Mouse (Mus musculus) midbrain, embryonic 11.5 days (tissue): ENCODE results near the gene Slco2b1. TPM values are rescaled to one million over a fixed set of nuclear protein-coding genes. Genes with fewer than 3 reads are reported as not detected.

Experiments
- ATAC-seq: fragments of 200-750 bp; cut with Nextera tagmentation; 2 replicates; pipeline ENCODE4 v1.8.0; 2017; ENCODE audit warnings: moderate TSS enrichment, moderate library complexity; ENCODE audit not compliant: low FRiP score
- DNase-seq: peaks from one replicate; pipeline ENCODE4 v3.0.0; 2015; ENCODE audit warnings: low spot score; ENCODE audit errors: missing footprints
- H3K27ac ChIP-seq: fragments of 300-500 bp; sonication (generic); 2 replicates; pipeline ENCODE4 v1.5.1; 2014; ENCODE audit warnings: low read depth, low read length
- H3K27me3 ChIP-seq: fragments of 300-500 bp; sonication (generic); 2 replicates; pipeline ENCODE4 v1.6.1; 2014; ENCODE audit warnings: mild to moderate bottlenecking, low read length, moderate library complexity, mixed read lengths; ENCODE audit not compliant: control insufficient read depth, insufficient read depth
- H3K36me3 ChIP-seq: fragments of 300-500 bp; sonication (generic); 2 replicates; pipeline ENCODE4 v1.6.1; 2014; ENCODE audit warnings: mild to moderate bottlenecking, low read length, moderate library complexity, mixed read lengths; ENCODE audit not compliant: control insufficient read depth, insufficient read depth
- H3K4me1 ChIP-seq: fragments of 300-500 bp; sonication (generic); 2 replicates; pipeline ENCODE4 v1.6.1; 2014; ENCODE audit warnings: low read length; ENCODE audit not compliant: control insufficient read depth, insufficient read depth
- H3K4me2 ChIP-seq: fragments of 300-500 bp; sonication (generic); 2 replicates; pipeline ENCODE4 v1.6.1; 2014; ENCODE audit warnings: mild to moderate bottlenecking, moderate library complexity
- H3K4me3 ChIP-seq: fragments of 300-500 bp; sonication (generic); 2 replicates; pipeline ENCODE4 v1.5.1; 2014; ENCODE audit warnings: low read depth, low read length
- H3K9ac ChIP-seq: fragments of 300-500 bp; sonication (generic); 2 replicates; pipeline ENCODE4 v1.6.1; 2014; ENCODE audit warnings: low read length
- H3K9me3 ChIP-seq: fragments of 300-500 bp; sonication (generic); 2 replicates; pipeline ENCODE4 v1.6.1; 2016; ENCODE audit warnings: low read length; ENCODE audit not compliant: control insufficient read depth
- WGBS: fragments of 180-500 bp; shearing (Covaris S2); extraction: QIAGEN DNeasy Blood & Tissue Kit; methylation state at CpG from one replicate; pipeline ENCODE4 v1.1.7; 2014; 5-methylcytosine and 5-hydroxymethylcytosine counted together
- polyA plus RNA-seq: library from polyadenylated mRNA; unstranded; fragments of >200 nt; fragmentation: Nextera tagmentation; extraction: Ambion mirVana; gene quantifications from 2 replicates; pipeline ENCODE4 v1.2.1, GENCODE M21; 2014

Gene Slco2b1
- polyA plus RNA-seq, 1 experiment from 2014 or later, result 2.5 TPM

- ATAC-seq, result no peak
- no peak overlapping the region for H3K27ac ChIP-seq
- no peaks in the 10 kb centered on the region for H3K27me3 ChIP-seq
- H3K4me3 ChIP-seq, result no peak overlapping the region
- no peak for DNase-seq
- H3K4me1 ChIP-seq, result no peaks in the 10 kb centered on the region
- no peaks in the 10 kb centered on the region for H3K36me3 ChIP-seq
- no peaks in the 10 kb centered on the region for H3K9me3 ChIP-seq
- no peak overlapping the region for H3K4me2 ChIP-seq
- H3K9ac ChIP-seq, result no peak overlapping the region
- 7% methylated on average over 6 of the region's 6 CpGs for WGBS
Observed at GRCm38 (mm10) chr7:99648623-99649022, 62.5 kb downstream of the Slco2b1 start.

GRCm38 (mm10) chr7:99644701-99645100 lies 66.4 kb downstream of the Slco2b1 start:
- H3K36me3 ChIP-seq, result no peaks in the 10 kb centered on the region
- no peaks in the 10 kb centered on the region for H3K4me1 ChIP-seq
- ATAC-seq, result no peak
- no peaks in the 10 kb centered on the region for H3K27me3 ChIP-seq
- 84% methylated on average over 7 of the region's 7 CpGs for WGBS
- no peak overlapping the region for H3K4me3 ChIP-seq
- H3K4me2 ChIP-seq, result no peak overlapping the region
- no peak for DNase-seq
- no peaks in the 10 kb centered on the region for H3K9me3 ChIP-seq
- no peak overlapping the region for H3K27ac ChIP-seq
- H3K9ac ChIP-seq, result no peak overlapping the region

- Histone ChIP-seq H3K9ac (no peak overlapping the region), H3K27ac (no peak overlapping the region), H3K4me2 (no peak overlapping the region), H3K4me1 (no peaks in the 10 kb centered on the region), H3K4me3 (no peak overlapping the region), H3K9me3 (no peaks in the 10 kb centered on the region), H3K36me3 (no peaks in the 10 kb centered on the region), H3K27me3 (no peaks in the 10 kb centered on the region)
- 26% methylated on average over 3 of the region's 3 CpGs for WGBS
- ATAC-seq (peak; percentile 27; the same call in 1 of the 2 replicates), DNase-seq (no peak)
Observed at GRCm38 (mm10) chr7:99642078-99642477, 69.1 kb downstream of the Slco2b1 start.

GRCm38 (mm10) chr7:99641245-99641644 lies 69.9 kb downstream of the Slco2b1 start:
- Histone ChIP-seq H3K9me3 (no peaks in the 10 kb centered on the region), H3K4me2 (no peak overlapping the region), H3K27ac (no peak overlapping the region), H3K27me3 (no peaks in the 10 kb centered on the region), H3K9ac (no peak overlapping the region), H3K36me3 (no peaks in the 10 kb centered on the region), H3K4me1 (no peaks in the 10 kb centered on the region), H3K4me3 (no peak overlapping the region)
- WGBS, result 55% methylated on average over 4 of the region's 4 CpGs
- DNase-seq (no peak), ATAC-seq (no peak)

- H3K9me3 ChIP-seq, result no peaks in the 10 kb centered on the region
- DNase-seq (no peak), ATAC-seq (no peak)
- H3K27me3 ChIP-seq, result peaks cover 7% of the 10 kb centered on the region
- no peak overlapping the region for H3K4me2 ChIP-seq
- no peaks in the 10 kb centered on the region for H3K4me1 ChIP-seq
- WGBS, result 77% methylated on average over 8 of the region's 8 CpGs
- H3K36me3 ChIP-seq, result no peaks in the 10 kb centered on the region
- H3K9ac ChIP-seq, result no peak overlapping the region
- no peak overlapping the region for H3K4me3 ChIP-seq
- H3K27ac ChIP-seq, result no peak overlapping the region
Observed at GRCm38 (mm10) chr7:99633966-99634665, 77.0 kb downstream of the Slco2b1 start.

- H3K27me3 ChIP-seq, result peaks cover 22% of the 10 kb centered on the region
- H3K4me2 ChIP-seq, result no peak overlapping the region
- WGBS, result 18% methylated on average over 6 of the region's 6 CpGs
Observed at GRCm38 (mm10) chr7:99632286-99632685, 78.9 kb downstream of the Slco2b1 start.

GRCm38 (mm10) chr7:99627366-99627765 lies 83.8 kb downstream of the Slco2b1 start:
- WGBS, result 2% methylated on average over 7 of the region's 7 CpGs
- peak overlapping the region; percentile 44; the same call in 1 of the 2 replicates for H3K4me3 ChIP-seq

More at GRCm38 (mm10) chr7:99632286-99632685, 78.9 kb downstream of the Slco2b1 start:
- no peaks in the 10 kb centered on the region; the same call in 1 of the 2 replicates for H3K4me1 ChIP-seq
- ATAC-seq (no peak), DNase-seq (no peak)
- no peak overlapping the region for H3K9ac ChIP-seq
- H3K36me3 ChIP-seq, result no peaks in the 10 kb centered on the region
- no peak overlapping the region for H3K27ac ChIP-seq
- no peaks in the 10 kb centered on the region for H3K9me3 ChIP-seq
- H3K4me3 ChIP-seq, result no peak overlapping the region

GRCm38 (mm10) chr7:99626376-99627270 lies 84.5 kb downstream of the Slco2b1 start, which contains the start of gene Tpbgl:
Gene Tpbgl, minus strand, starts transcription at chr7:99627103.
- H3K36me3 ChIP-seq, result no peaks in the 10 kb centered on the region
- no peak within 1 kb of the TSS for H3K27ac ChIP-seq
- peak within 1 kb of the TSS; percentile 14 for H3K9ac ChIP-seq
- peaks cover 12% of the 10 kb centered on the region for H3K4me1 ChIP-seq
- WGBS, result under 1% methylated on average over 80 of the region's 83 CpGs
- H3K4me3 ChIP-seq, result peak within 1 kb of the TSS; percentile 44
- peaks cover 55% of the 10 kb centered on the region for H3K27me3 ChIP-seq
- DNase-seq (peak; percentile 92), ATAC-seq (peak; percentile 41)
- no peaks in the 10 kb centered on the region for H3K9me3 ChIP-seq
- peak within 1 kb of the TSS; percentile 57 for H3K4me2 ChIP-seq

More at GRCm38 (mm10) chr7:99627366-99627765, 83.8 kb downstream of the Slco2b1 start:
- no peak for ATAC-seq
- H3K4me2 ChIP-seq, result peak overlapping the region; percentile 57
- no peaks in the 10 kb centered on the region for H3K36me3 ChIP-seq
- H3K9ac ChIP-seq, result no peak overlapping the region
- H3K4me1 ChIP-seq, result peaks cover 12% of the 10 kb centered on the region
- DNase-seq, result no peak
- peaks cover 56% of the 10 kb centered on the region for H3K27me3 ChIP-seq
- no peaks in the 10 kb centered on the region for H3K9me3 ChIP-seq
- H3K27ac ChIP-seq, result no peak overlapping the region
